Mouse (Mus musculus): ENCODE data around the gene Twist2.

DNA sequence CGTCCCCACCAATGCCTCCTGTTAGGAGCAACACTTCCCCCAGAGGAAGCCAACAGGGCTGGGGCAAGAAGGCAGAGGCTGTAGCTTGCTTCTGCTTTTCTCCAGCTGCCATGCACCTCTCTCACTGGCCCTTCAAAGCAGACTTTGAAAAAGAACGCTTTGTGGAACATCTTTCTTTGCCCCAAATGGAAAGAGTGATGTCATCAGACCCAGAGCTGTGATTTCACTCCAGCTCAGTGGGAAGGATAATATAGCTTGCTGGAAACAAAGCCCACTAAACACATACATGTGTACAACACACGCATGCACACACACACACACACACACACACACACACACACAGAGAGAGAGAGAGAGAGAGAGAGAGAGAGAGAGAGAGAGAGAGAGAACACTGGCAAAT is 17.1 kb upstream of the Twist2 start:
- no peak for TF ChIP-seq CTCF (IDR thresholded peaks at IDR 0.05; ENCODE audit: low read depth)
- TF ChIP-seq EP300 (IDR thresholded peaks at IDR 0.05; ENCODE audit: low read depth): no peak
